Mouse (Mus musculus): ENCODE measurements around the gene Ppp1r26.

DNA sequence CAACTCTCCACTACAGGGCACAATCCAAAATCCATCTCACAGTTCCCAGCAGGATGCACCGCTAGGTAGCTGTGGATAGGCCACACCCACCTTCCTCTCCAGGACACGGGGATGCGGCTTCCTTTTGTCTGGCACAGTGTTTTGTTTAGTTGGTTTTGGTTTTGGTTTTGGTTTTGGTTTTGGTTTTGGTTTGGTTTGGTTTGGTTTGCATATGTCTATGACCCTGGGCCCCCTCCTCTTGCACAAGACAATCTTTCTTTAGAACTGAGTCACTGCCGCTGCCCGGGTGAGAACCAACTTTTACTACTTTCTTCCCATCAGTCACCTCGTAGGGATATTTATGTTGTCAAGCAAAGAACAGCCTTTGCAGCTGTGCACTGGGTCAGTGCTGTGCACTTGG, 5.8 kb upstream of the Ppp1r26 start:
- TF ChIP-seq CTCF (IDR thresholded peaks at IDR 0.05; ENCODE audit: low read depth) = no peak
- TF ChIP-seq EP300 (optimal IDR thresholded peaks at IDR 0.05) = no peak
